Mouse (Mus musculus): Measurements from ENCODE around the gene Clec4a3. TPM values are rescaled to one million over a fixed set of nuclear protein-coding genes. Genes with fewer than 3 reads are reported as not detected.
"Not testable (repeated sequence)": the region's sequence is repeated elsewhere in the genome, so short reads cannot be mapped to it uniquely, and the experiment has no call there.

Clec4a3 gene
- polyA plus RNA-seq, 1 experiment from 2014 or later: 2.1 TPM

GRCm38 (mm10) chr6:122989876-122990437, 37.6 kb downstream of the Clec4a3 start, which contains the start of gene Clec4a4:
Gene Clec4a4 (plus strand): TSS chr6:122990367.
- Histone ChIP-seq H3K27ac (replicated peaks in 1 of 2; ENCODE audit: control insufficient read depth in 1 of 2, insufficient read depth in 1 of 2, low read depth in 2 of 2, low read length in 2 of 2) (no peak within 1 kb of the TSS), H3K36me3 (ENCODE audit: control insufficient read depth, insufficient read depth, low read length) (no peaks in the 10 kb centered on the region), H3K9me3 (ENCODE audit: control insufficient read depth, low read length) (peaks cover 18% of the 10 kb centered on the region; the same call in 1 of the 2 replicates), H3K4me2 (ENCODE audit: low read length) (no peak within 1 kb of the TSS), H3K4me1 (ENCODE audit: control insufficient read depth in 2 of 2, insufficient read depth in 2 of 2, low read length in 2 of 2) (no peaks in the 10 kb centered on the region), H3K9ac (ENCODE audit: low read length) (no peak within 1 kb of the TSS), H3K4me3 (ENCODE audit: control insufficient read depth in 1 of 2, insufficient read depth in 1 of 2, low read depth in 1 of 2, low read length in 2 of 2) (no peak within 1 kb of the TSS), H3K27me3 (ENCODE audit: control insufficient read depth, insufficient read depth, low read length) (no peaks in the 10 kb centered on the region)
- WGBS: 76% methylated on average over 6 of the region's 6 CpGs
- no peak for ATAC-seq (ENCODE audit: insufficient number of reproducible peaks, insufficient read depth, low FRiP score, low read depth)

DNA sequence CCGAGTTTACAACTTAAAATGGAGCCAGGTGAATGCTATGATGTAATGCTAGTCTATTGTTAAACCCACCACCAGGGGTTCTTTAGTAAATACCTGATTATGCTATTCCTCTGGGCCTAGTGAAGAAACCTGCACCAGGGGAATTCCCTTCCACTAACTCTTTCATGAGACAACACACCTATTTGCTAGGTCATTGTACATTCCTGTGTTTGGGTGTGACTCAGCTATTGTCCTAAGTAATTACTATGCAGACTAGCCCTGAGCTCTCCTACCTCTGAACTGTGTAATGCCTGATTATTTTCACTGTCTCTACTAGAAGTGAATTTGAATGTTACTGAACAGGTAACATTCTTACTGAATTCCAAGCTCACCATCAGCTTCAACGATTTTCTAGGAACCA, 52.4 kb downstream of the Clec4a3 start:
- H3K4me2 ChIP-seq (ENCODE audit: low read length); ATAC-seq (ENCODE audit: insufficient number of reproducible peaks, insufficient read depth, low FRiP score, low read depth); H3K36me3 ChIP-seq (ENCODE audit: control insufficient read depth, insufficient read depth, low read length); H3K4me1 ChIP-seq (ENCODE audit: control insufficient read depth in 2 of 2, insufficient read depth in 2 of 2, low read length in 2 of 2); H3K4me3 ChIP-seq (ENCODE audit: control insufficient read depth in 1 of 2, insufficient read depth in 1 of 2, low read depth in 1 of 2, low read length in 2 of 2); H3K27ac ChIP-seq (replicated peaks in 1 of 2; ENCODE audit: control insufficient read depth in 1 of 2, insufficient read depth in 1 of 2, low read depth in 2 of 2, low read length in 2 of 2); H3K9me3 ChIP-seq (ENCODE audit: control insufficient read depth, low read length); H3K9ac ChIP-seq (ENCODE audit: low read length); H3K27me3 ChIP-seq (ENCODE audit: control insufficient read depth, insufficient read depth, low read length): not testable (repeated sequence)
- WGBS: 65% methylated on average over 2 of the region's 2 CpGs

GRCm38 (mm10) chr6:123005591-123005990, 53.3 kb downstream of the Clec4a3 start:
- H3K4me1 ChIP-seq (ENCODE audit: control insufficient read depth in 2 of 2, insufficient read depth in 2 of 2, low read length in 2 of 2): no peaks in the 10 kb centered on the region
- H3K4me3 ChIP-seq (ENCODE audit: control insufficient read depth in 1 of 2, insufficient read depth in 1 of 2, low read depth in 1 of 2, low read length in 2 of 2): no peak overlapping the region
- H3K4me2 ChIP-seq (ENCODE audit: low read length): no peak overlapping the region
- H3K27me3 ChIP-seq (ENCODE audit: control insufficient read depth, insufficient read depth, low read length): no peaks in the 10 kb centered on the region
- no peak overlapping the region for H3K27ac ChIP-seq (replicated peaks in 1 of 2; ENCODE audit: control insufficient read depth in 1 of 2, insufficient read depth in 1 of 2, low read depth in 2 of 2, low read length in 2 of 2)
- no peaks in the 10 kb centered on the region for H3K9me3 ChIP-seq (ENCODE audit: control insufficient read depth, low read length)
- H3K9ac ChIP-seq (ENCODE audit: low read length): no peak overlapping the region
- ATAC-seq (ENCODE audit: insufficient number of reproducible peaks, insufficient read depth, low FRiP score, low read depth): no peak
- WGBS: 62% methylated on average over 1 of the region's 1 CpGs
- H3K36me3 ChIP-seq (ENCODE audit: control insufficient read depth, insufficient read depth, low read length): no peaks in the 10 kb centered on the region

Other genes starting within 250 kb of the Clec4a3 start
- 0.84 and 1.2 TPM in 2 replicates for gene Nanog, start 245.0 kb upstream of the Clec4a3 start, polyA plus RNA-seq (2014; fragmentation: Nextera tagmentation; extraction: Ambion mirVana)
- 10.3 and 10.7 TPM in 2 replicates for gene Slc2a3, start 150.9 kb upstream of the Clec4a3 start, polyA plus RNA-seq (2014; fragmentation: Nextera tagmentation; extraction: Ambion mirVana)
- gene Foxj2, start 132.6 kb upstream of the Clec4a3 start, polyA plus RNA-seq (2014; fragmentation: Nextera tagmentation; extraction: Ambion mirVana): 7.8 and 7.9 TPM in 2 replicates
- 3.1 and 4.2 TPM in 2 replicates for gene C3ar1, start 96.4 kb upstream of the Clec4a3 start, polyA plus RNA-seq (2014; fragmentation: Nextera tagmentation; extraction: Ambion mirVana)
- gene Necap1, start 78.0 kb upstream of the Clec4a3 start, polyA plus RNA-seq (2014; fragmentation: Nextera tagmentation; extraction: Ambion mirVana): 54.8 and 55.0 TPM in 2 replicates
- gene Clec4a1, start 30.7 kb upstream of the Clec4a3 start, polyA plus RNA-seq (2014; fragmentation: Nextera tagmentation; extraction: Ambion mirVana): 2.1 and 2.3 TPM in 2 replicates
- gene Clec4a4, start 37.9 kb downstream of the Clec4a3 start, polyA plus RNA-seq (2014; fragmentation: Nextera tagmentation; extraction: Ambion mirVana): not detected in 2 replicates
- not detected in 2 replicates for gene Clec4b1, start 97.4 kb downstream of the Clec4a3 start, polyA plus RNA-seq (2014; fragmentation: Nextera tagmentation; extraction: Ambion mirVana)
- 2.4 TPM in 2 replicates for gene Clec4a2, start 153.9 kb downstream of the Clec4a3 start, polyA plus RNA-seq (2014; fragmentation: Nextera tagmentation; extraction: Ambion mirVana)
- gene Clec4b2, start 220.4 kb downstream of the Clec4a3 start, polyA plus RNA-seq (2014; fragmentation: Nextera tagmentation; extraction: Ambion mirVana): not detected in 2 replicates

Measured in heart, embryonic 14.5 days (tissue).